In genomic region chr3:88544514-88544913, GRCm38 (mm10) we compare ENCODE assay signal across 9 mouse cellular contexts. TPM values are rescaled to one million over a fixed set of nuclear protein-coding genes. Genes with fewer than 3 reads are reported as not detected.
DNase-seq lines count a peak whose midpoint lies in the region; ATAC-seq lines count a peak whose summit lies in the region.
"Had no signal": no experiment of that assay in that cellular context is flagged by ENCODE, and none has a peak within 500 bp of the region (broad histone marks: within the 10 kb centered on the region; RNA-seq: fewer than 3 reads in every experiment).

No protein-coding gene starts in this region.

- H3K4me1 ChIP-seq in midbrain, embryonic 13.5 days (replicated peaks) = peaks cover 38% of the 10 kb centered on the region
- peaks cover 30% of the 10 kb centered on the region for H3K4me1 ChIP-seq in midbrain, embryonic 15.5 days

- peaks cover 20% of the 10 kb centered on the region for H3K36me3 ChIP-seq in midbrain, embryonic 13.5 days
- H3K36me3 ChIP-seq in midbrain, embryonic 15.5 days (replicated peaks) = peaks cover 8% of the 10 kb centered on the region; the same call in 1 of the 2 replicates

- H3K9me3 ChIP-seq in midbrain, embryonic 13.5 days = no peaks in the 10 kb centered on the region
- H3K9me3 ChIP-seq in midbrain, embryonic 15.5 days = no peaks in the 10 kb centered on the region
- H3K9me3 ChIP-seq: limb, embryonic 12.5 days had no signal

- DNase-seq in cerebellum, postnatal 14 days = peak; percentile 75 to 79
- peak; percentile 52 to 53 for DNase-seq in kidney, postnatal 25 days
- no peak for DNase-seq in right cerebral cortex, postnatal 4 days
- no peak for DNase-seq in spleen, postnatal 4 days (ENCODE audit: low spot score in 2 of 2)
- DNase-seq in gastrocnemius, adult 18-20 months (ENCODE audit: low spot score) = no peak

- no peak overlapping the region for H3K4me2 ChIP-seq in midbrain, embryonic 13.5 days (replicated peaks)
- no peak overlapping the region for H3K4me2 ChIP-seq in midbrain, embryonic 15.5 days
- H3K4me2 ChIP-seq: limb, embryonic 12.5 days had no signal

- no peak overlapping the region for H3K27ac ChIP-seq in midbrain, embryonic 13.5 days
- no peak overlapping the region for H3K27ac ChIP-seq in midbrain, embryonic 15.5 days

- 28% methylated on average over 5 of the region's 5 CpGs for WGBS in midbrain, embryonic 13.5 days
- 35% methylated on average over 5 of the region's 5 CpGs for WGBS in midbrain, embryonic 15.5 days

- no peak for ATAC-seq in cerebellum, adult (ENCODE audit: insufficient number of reproducible peaks, low FRiP score, low TSS enrichment)
- no peak for ATAC-seq in midbrain, embryonic 13.5 days
- ATAC-seq in midbrain, embryonic 15.5 days (replicated peaks) = no peak

- H3K4me3 ChIP-seq in midbrain, embryonic 13.5 days (replicated peaks) = no peak overlapping the region
- no peak overlapping the region for H3K4me3 ChIP-seq in midbrain, embryonic 15.5 days
- H3K4me3 ChIP-seq: limb, embryonic 12.5 days had no signal

- H3K27me3 ChIP-seq in midbrain, embryonic 13.5 days = no peaks in the 10 kb centered on the region
- H3K27me3 ChIP-seq in midbrain, embryonic 15.5 days (replicated peaks) = no peaks in the 10 kb centered on the region
- H3K27me3 ChIP-seq: limb, embryonic 12.5 days had no signal

- H3K9ac ChIP-seq in midbrain, embryonic 13.5 days (replicated peaks) = peak overlapping the region; percentile 41
- H3K9ac ChIP-seq in midbrain, embryonic 15.5 days = no peak overlapping the region
- H3K9ac ChIP-seq: limb, embryonic 12.5 days had no signal

RNA-seq across cellular contexts. Expression of gene Rab25, which starts 3.6 kb away (rescaled TPM):
- polyA plus RNA-seq in midbrain, embryonic 13.5 days (2015; fragmentation: Nextera tagmentation; extraction: Ambion mirVana) = not detected in 2 replicates
- polyA plus RNA-seq in midbrain, embryonic 15.5 days (2015; fragmentation: Nextera tagmentation; extraction: Ambion mirVana) = 0.41 and 1.3 TPM in 2 replicates
- total RNA-seq in gastrocnemius, adult 18-20 months (2021) = not detected

RNA-seq across cellular contexts. Expression of gene Lamtor2, which starts 8.4 kb away (rescaled TPM):
- 181 and 182 TPM in 2 replicates for polyA plus RNA-seq in midbrain, embryonic 13.5 days (2015; fragmentation: Nextera tagmentation; extraction: Ambion mirVana)
- polyA plus RNA-seq in midbrain, embryonic 15.5 days (2015; fragmentation: Nextera tagmentation; extraction: Ambion mirVana) = 206 and 232 TPM in 2 replicates
- total RNA-seq in gastrocnemius, adult 18-20 months (2021) = 10 to 100 TPM; 90.8 to 95.9 TPM

RNA-seq across cellular contexts. Expression of gene Ubqln4, which starts 9.0 kb away (rescaled TPM):
- 39.1 and 46.7 TPM in 2 replicates for polyA plus RNA-seq in midbrain, embryonic 13.5 days (2015; fragmentation: Nextera tagmentation; extraction: Ambion mirVana)
- polyA plus RNA-seq in midbrain, embryonic 15.5 days (2015; fragmentation: Nextera tagmentation; extraction: Ambion mirVana) = 45.9 and 48.0 TPM in 2 replicates
- total RNA-seq in gastrocnemius, adult 18-20 months (2021) = 10 to 100 TPM; 86.3 to 89.9 TPM

RNA-seq across cellular contexts. Expression of gene Mex3a, which starts 12.3 kb away (rescaled TPM):
- 49.5 and 51.5 TPM in 2 replicates for polyA plus RNA-seq in midbrain, embryonic 13.5 days (2015; fragmentation: Nextera tagmentation; extraction: Ambion mirVana)
- 37.0 and 37.7 TPM in 2 replicates for polyA plus RNA-seq in midbrain, embryonic 15.5 days (2015; fragmentation: Nextera tagmentation; extraction: Ambion mirVana)
- under 1 TPM; 0.17 to 0.18 TPM for total RNA-seq in gastrocnemius, adult 18-20 months (2021)

RNA-seq across cellular contexts. Expression of gene Ssr2, which starts 31.2 kb away (rescaled TPM):
- 142 and 148 TPM in 2 replicates for polyA plus RNA-seq in midbrain, embryonic 13.5 days (2015; fragmentation: Nextera tagmentation; extraction: Ambion mirVana)
- polyA plus RNA-seq in midbrain, embryonic 15.5 days (2015; fragmentation: Nextera tagmentation; extraction: Ambion mirVana) = 133 and 143 TPM in 2 replicates
- total RNA-seq in gastrocnemius, adult 18-20 months (2021) = 10 to 100 TPM; 40.4 to 44.2 TPM

Comparison
In these comparisons a context has a peak if more than half of its experiments do, and no peak if none do; other contexts are left out.
1. DNase-seq: peak in cerebellum, postnatal 14 days (2 of 2) and kidney, postnatal 25 days (2 of 2); none in right cerebral cortex, postnatal 4 days (single experiment), spleen, postnatal 4 days (0 of 2) and gastrocnemius, adult 18-20 months (single experiment).